17 mouse cellular contexts compared by ENCODE assay signal in the genomic region with DNA sequence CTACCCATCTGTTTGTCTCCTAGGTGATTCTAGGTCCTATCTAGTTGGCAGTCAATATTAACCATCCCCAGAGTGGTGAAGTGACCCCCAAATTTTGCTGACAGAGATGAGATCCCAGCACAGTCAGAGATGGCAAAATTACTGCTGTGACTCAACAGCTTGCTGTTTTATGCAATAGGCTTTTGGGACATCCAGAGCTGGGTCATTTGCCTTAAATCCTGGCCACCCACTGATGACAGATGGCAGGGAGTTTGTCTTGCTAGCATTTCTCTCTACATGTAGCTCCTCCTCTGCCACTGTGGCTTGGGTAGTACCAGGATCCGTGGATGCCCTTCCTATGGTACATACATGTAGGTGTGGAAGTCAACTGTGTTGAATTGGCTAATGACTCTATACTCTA. TPM values are rescaled to one million over a fixed set of nuclear protein-coding genes. Genes with fewer than 3 reads are reported as not detected.
"Had no signal": no experiment of that assay in that cellular context is flagged by ENCODE, and none has a peak within 500 bp of the region (broad histone marks: within the 10 kb centered on the region; RNA-seq: fewer than 3 reads in every experiment).

No protein-coding gene starts in this region.

- DNase-seq: kidney, adult 11 months; kidney, adult 8-10 months; kidney, postnatal 10 days; kidney, postnatal 36 days; liver, embryonic 13.5 days; lung, adult 2 months; lung, postnatal 14 days; lung, postnatal 4 days; midbrain, embryonic 14.5 days; right cerebral cortex, postnatal 14 days; spleen, adult 18-20 months; thymus, postnatal 25 days had no signal

- H3K27ac ChIP-seq: intestine, embryonic 15.5 days; kidney, embryonic 15.5 days; liver, embryonic 13.5 days; stomach, embryonic 15.5 days had no signal

- ATAC-seq: intestine, embryonic 15.5 days had no signal

- H3K4me3 ChIP-seq: intestine, embryonic 15.5 days; kidney, embryonic 15.5 days; left cerebral cortex, adult 2 months; liver, embryonic 13.5 days; stomach, embryonic 15.5 days had no signal

RNA-seq across cellular contexts. Expression of a gene that starts 58.5 kb away (rescaled TPM):
- total RNA-seq: megakaryocyte-erythroid progenitor cell, adult 5-6 weeks had no signal
